Comparison of ENCODE assay signal across 27 mouse cellular contexts in genomic region chr11:97301406-97301805, GRCm38 (mm10). TPM values are rescaled to one million over a fixed set of nuclear protein-coding genes. Genes with fewer than 3 reads are reported as not detected.
DNase-seq lines count a peak whose midpoint lies in the region; ATAC-seq and TF ChIP-seq lines count a peak whose summit lies in the region.
"Had no signal": no experiment of that assay in that cellular context is flagged by ENCODE, and none has a peak within 500 bp of the region (broad histone marks: within the 10 kb centered on the region; RNA-seq: fewer than 3 reads in every experiment).

No protein-coding gene starts in this region.

- ATAC-seq in heart, embryonic 12.5 days (ENCODE audit: insufficient number of reproducible peaks, low FRiP score), result no peak
- ATAC-seq in heart, postnatal 0 days (ENCODE audit: insufficient read depth, low read depth), result no peak
- no peak for ATAC-seq in frontal cortex, adult (ENCODE audit: low TSS enrichment)
- ATAC-seq in forebrain, embryonic 11.5 days (replicated peaks; ENCODE audit: low FRiP score), result no peak
- ATAC-seq: forebrain, postnatal 0 days; midbrain, embryonic 16.5 days had no signal

- peaks cover 19% of the 10 kb centered on the region for H3K4me1 ChIP-seq in heart, embryonic 12.5 days (replicated peaks)
- peaks cover 15% of the 10 kb centered on the region; the same call in 1 of the 2 replicates for H3K4me1 ChIP-seq in heart, postnatal 0 days (ENCODE audit: control insufficient read depth, insufficient read depth)
- H3K4me1 ChIP-seq in ES-Bruce4 (ENCODE audit: control insufficient read depth, insufficient read depth, low read length), result no peaks in the 10 kb centered on the region
- H3K4me1 ChIP-seq in small intestine, adult 2 months (ENCODE audit: control insufficient read depth, insufficient read depth, insufficient read length, low read length), result peaks cover 20% of the 10 kb centered on the region
- no peaks in the 10 kb centered on the region for H3K4me1 ChIP-seq in forebrain, embryonic 11.5 days (replicated peaks; ENCODE audit: control insufficient read depth, insufficient read depth, low read length)
- H3K4me1 ChIP-seq: embryonic facial prominence, embryonic 12.5 days; forebrain, embryonic 12.5 days; hindbrain, embryonic 15.5 days; liver, embryonic 13.5 days had no signal

- H3K9ac ChIP-seq in heart, embryonic 12.5 days, result no peak overlapping the region
- no peak overlapping the region for H3K9ac ChIP-seq in heart, postnatal 0 days (replicated peaks; ENCODE audit: low read depth, low read length)
- no peak overlapping the region for H3K9ac ChIP-seq in ES-Bruce4 (ENCODE audit: low read depth, poor library complexity, severe bottlenecking)
- H3K9ac ChIP-seq in forebrain, embryonic 11.5 days (ENCODE audit: low read length), result no peak overlapping the region
- H3K9ac ChIP-seq: embryonic facial prominence, embryonic 12.5 days; forebrain, embryonic 12.5 days; forebrain, postnatal 0 days; hindbrain, embryonic 15.5 days; kidney, embryonic 15.5 days; liver, embryonic 13.5 days had no signal

- intact Hi-C loops in heart, postnatal 14 days (cut with DNase I), result loop anchor here (2.0 kb wide), 1 partner anchor 21 kb away; the partner anchor contains the start of gene Npepps
- intact Hi-C loops in heart, postnatal 25 days (cut with DNase I), result no loop called here

- TF ChIP-seq POLR2A in ES-Bruce4 (IDR thresholded peaks at IDR 0.05; ENCODE audit: insufficient read depth, low read length), result no peak
- TF ChIP-seq POLR2A in small intestine, adult 2 months (IDR thresholded peaks at IDR 0.05; ENCODE audit: low read depth, low read length), result no peak

- no peak overlapping the region for H3K4me2 ChIP-seq in heart, embryonic 12.5 days
- H3K4me2 ChIP-seq in heart, postnatal 0 days (ENCODE audit: low read depth, low read length), result no peak overlapping the region
- H3K4me2 ChIP-seq in forebrain, embryonic 11.5 days (ENCODE audit: low read depth, low read length, severe bottlenecking), result no peak overlapping the region
- H3K4me2 ChIP-seq: embryonic facial prominence, embryonic 12.5 days; forebrain, embryonic 12.5 days; hindbrain, embryonic 15.5 days; kidney, embryonic 15.5 days; liver, embryonic 13.5 days; midbrain, embryonic 11.5 days had no signal

- no peak for TF ChIP-seq EP300 in heart, postnatal 0 days (IDR thresholded peaks at IDR 0.05; ENCODE audit: low read depth)
- no peak for TF ChIP-seq EP300 in ES-Bruce4 (IDR thresholded peaks at IDR 0.05; ENCODE audit: insufficient read depth, low read depth, low read length)

- H3K27me3 ChIP-seq in heart, embryonic 12.5 days (replicated peaks), result no peaks in the 10 kb centered on the region
- no peaks in the 10 kb centered on the region for H3K27me3 ChIP-seq in heart, postnatal 0 days (ENCODE audit: control insufficient read depth, insufficient read depth, low read length)
- no peaks in the 10 kb centered on the region for H3K27me3 ChIP-seq in ES-Bruce4 (ENCODE audit: control insufficient read depth, insufficient read depth, low read length, poor library complexity, severe bottlenecking)
- no peaks in the 10 kb centered on the region for H3K27me3 ChIP-seq in small intestine, adult 2 months (ENCODE audit: control insufficient read depth, insufficient read depth, low read length)
- H3K27me3 ChIP-seq in forebrain, embryonic 11.5 days (ENCODE audit: control insufficient read depth, insufficient read depth, low read length), result no peaks in the 10 kb centered on the region
- H3K27me3 ChIP-seq: embryonic facial prominence, embryonic 12.5 days; forebrain, embryonic 12.5 days; hindbrain, embryonic 15.5 days; kidney, embryonic 15.5 days; liver, embryonic 13.5 days had no signal

- no peak for TF ChIP-seq CTCF in heart, postnatal 0 days (IDR thresholded peaks at IDR 0.05; ENCODE audit: low read depth)
- TF ChIP-seq CTCF in ES-Bruce4 (IDR thresholded peaks at IDR 0.05; ENCODE audit: low read depth, low read length), result no peak
- no peak for TF ChIP-seq CTCF in small intestine, adult 2 months (IDR thresholded peaks at IDR 0.05; ENCODE audit: extremely low read depth, insufficient read length, insufficient replicate concordance, low read depth, low read length)

- DNase-seq in heart, postnatal 14 days, result no peak
- DNase-seq in heart, postnatal 0 days (ENCODE audit: low spot score), result no peak
- DNase-seq in heart, postnatal 25 days (ENCODE audit: low spot score), result no peak
- no peak for DNase-seq in forebrain, embryonic 11.5 days (ENCODE audit: low spot score)
- DNase-seq: adrenal gland, adult 8-10 months; B cell, adult 2 months; cerebellum, adult 8-10 months; cerebellum, postnatal 36 days; left cerebral cortex, postnatal 4 days; liver, embryonic 13.5 days; right cerebral cortex, postnatal 25 days; spleen, adult 18-20 months had no signal

- no peaks in the 10 kb centered on the region for H3K9me3 ChIP-seq in heart, embryonic 12.5 days (replicated peaks)
- H3K9me3 ChIP-seq in heart, postnatal 0 days (replicated peaks; ENCODE audit: control insufficient read depth, low read length), result no peaks in the 10 kb centered on the region
- H3K9me3 ChIP-seq in ES-Bruce4 (replicated peaks; ENCODE audit: control insufficient read depth, insufficient read depth, low read length, poor library complexity, severe bottlenecking), result no peaks in the 10 kb centered on the region
- no peaks in the 10 kb centered on the region for H3K9me3 ChIP-seq in forebrain, embryonic 11.5 days (ENCODE audit: control insufficient read depth, low read length)
- H3K9me3 ChIP-seq: embryonic facial prominence, embryonic 12.5 days; forebrain, embryonic 12.5 days; G1E; hindbrain, embryonic 10.5 days; hindbrain, embryonic 15.5 days; kidney, embryonic 15.5 days; liver, embryonic 13.5 days had no signal

- H3K27ac ChIP-seq in heart, embryonic 12.5 days (ENCODE audit: poor library complexity, severe bottlenecking), result peak overlapping the region; percentile 79
- peak overlapping the region; percentile 80 for H3K27ac ChIP-seq in heart, postnatal 0 days (ENCODE audit: low read depth)
- peak overlapping the region; percentile 89 for H3K27ac ChIP-seq in ES-Bruce4 (ENCODE audit: insufficient read depth, low read length)
- peak overlapping the region; percentile 67 for H3K27ac ChIP-seq in small intestine, adult 2 months (ENCODE audit: insufficient read depth, low read depth, low read length)
- H3K27ac ChIP-seq in forebrain, embryonic 11.5 days (ENCODE audit: low read depth, low read length), result no peak overlapping the region
- H3K27ac ChIP-seq: embryonic facial prominence, embryonic 12.5 days; forebrain, embryonic 12.5 days; hindbrain, embryonic 10.5 days; hindbrain, embryonic 15.5 days; kidney, embryonic 15.5 days; liver, embryonic 13.5 days had no signal

- whole genome bisulfite sequencing in heart, embryonic 12.5 days, result 67% methylated on average over 16 of the region's 16 CpGs
- 56% methylated on average over 16 of the region's 16 CpGs for WGBS in heart, postnatal 0 days
- 88% methylated on average over 16 of the region's 16 CpGs for WGBS in small intestine, adult 2 months
- WGBS in forebrain, embryonic 11.5 days, result 95% methylated on average over 16 of the region's 16 CpGs

- H3K36me3 ChIP-seq in heart, embryonic 12.5 days, result no peaks in the 10 kb centered on the region
- H3K36me3 ChIP-seq in heart, postnatal 0 days (replicated peaks; ENCODE audit: control insufficient read depth, insufficient read depth, low read length), result no peaks in the 10 kb centered on the region
- no peaks in the 10 kb centered on the region for H3K36me3 ChIP-seq in ES-Bruce4 (ENCODE audit: control insufficient read depth, insufficient read depth, low read length, poor library complexity, severe bottlenecking)
- no peaks in the 10 kb centered on the region for H3K36me3 ChIP-seq in small intestine, adult 2 months (ENCODE audit: control insufficient read depth, insufficient read depth, low read length)
- no peaks in the 10 kb centered on the region for H3K36me3 ChIP-seq in forebrain, embryonic 11.5 days (ENCODE audit: control insufficient read depth, insufficient read depth, low read length)
- H3K36me3 ChIP-seq: embryonic facial prominence, embryonic 12.5 days; forebrain, embryonic 12.5 days; G1E; hindbrain, embryonic 10.5 days; hindbrain, embryonic 15.5 days; kidney, embryonic 15.5 days; liver, embryonic 13.5 days had no signal

- no peak overlapping the region for H3K4me3 ChIP-seq in heart, embryonic 12.5 days
- no peak overlapping the region for H3K4me3 ChIP-seq in heart, postnatal 0 days (ENCODE audit: low read depth, low read length)
- no peak overlapping the region for H3K4me3 ChIP-seq in ES-Bruce4 (ENCODE audit: low read depth, low read length)
- no peak overlapping the region for H3K4me3 ChIP-seq in small intestine, adult 2 months (ENCODE audit: low read depth, low read length)
- no peak overlapping the region for H3K4me3 ChIP-seq in forebrain, embryonic 11.5 days (ENCODE audit: low read depth, low read length)
- H3K4me3 ChIP-seq: embryonic facial prominence, embryonic 12.5 days; erythroblast, embryonic 14.5 days; forebrain, embryonic 12.5 days; hindbrain, embryonic 10.5 days; hindbrain, embryonic 15.5 days; kidney, embryonic 15.5 days; liver, embryonic 13.5 days had no signal

RNA-seq across cellular contexts. Expression of gene Mrpl45, which starts 14.1 kb away (rescaled TPM):
- polyA plus RNA-seq in heart, embryonic 12.5 days (2016; fragmentation: Nextera tagmentation; extraction: Ambion mirVana), result 62.7 and 63.4 TPM in 2 replicates
- total RNA-seq in heart, postnatal 14 days (2021), result 10 to 100 TPM; 42.7 to 51.2 TPM
- total RNA-seq in heart, postnatal 0 days (2014; rRNA removed; ENCODE audit: low replicate concordance), result 41.8 and 48.8 TPM in 2 replicates
- polyA plus RNA-seq in heart, postnatal 0 days (2015; fragmentation: Nextera tagmentation; extraction: Ambion mirVana), result 60.3 and 64.6 TPM in 2 replicates
- 10 to 100 TPM; 57.8 to 60.6 TPM for total RNA-seq in heart, postnatal 25 days (2021)
- 92.7 and 103 TPM in 2 replicates for polyA plus RNA-seq in ES-Bruce4 (2011; ENCODE audit: insufficient read depth, insufficient read length, low read depth, missing spikeins)
- 4.9 and 8.6 TPM in 2 replicates for polyA plus RNA-seq in small intestine, adult 2 months (2012; rRNA removed)
- polyA plus RNA-seq in forebrain, embryonic 11.5 days (2014; fragmentation: Nextera tagmentation; extraction: Ambion mirVana), result 55.9 and 59.9 TPM in 2 replicates

RNA-seq across cellular contexts. Expression of gene Npepps, which starts 21.0 kb away (rescaled TPM):
- 87.8 and 95.3 TPM in 2 replicates for polyA plus RNA-seq in heart, embryonic 12.5 days (2016; fragmentation: Nextera tagmentation; extraction: Ambion mirVana)
- 10 to 100 TPM; 65.4 to 70.8 TPM for total RNA-seq in heart, postnatal 14 days (2021)
- total RNA-seq in heart, postnatal 0 days (2014; rRNA removed; ENCODE audit: low replicate concordance), result 28.1 and 45.8 TPM in 2 replicates
- 54.8 and 56.0 TPM in 2 replicates for polyA plus RNA-seq in heart, postnatal 0 days (2015; fragmentation: Nextera tagmentation; extraction: Ambion mirVana)
- 10 to 100 TPM; 75.6 to 79.8 TPM for total RNA-seq in heart, postnatal 25 days (2021)
- polyA plus RNA-seq in ES-Bruce4 (2011; ENCODE audit: insufficient read depth, insufficient read length, low read depth, missing spikeins), result 213 and 223 TPM in 2 replicates
- polyA plus RNA-seq in small intestine, adult 2 months (2012; rRNA removed), result 16.2 and 27.3 TPM in 2 replicates
- polyA plus RNA-seq in forebrain, embryonic 11.5 days (2014; fragmentation: Nextera tagmentation; extraction: Ambion mirVana), result 108 and 122 TPM in 2 replicates

RNA-seq across cellular contexts. Expression of gene Gpr179, which starts 50.5 kb away (rescaled TPM):
- polyA plus RNA-seq in heart, embryonic 12.5 days (2016; fragmentation: Nextera tagmentation; extraction: Ambion mirVana), result 0.06 and 0.08 TPM in 2 replicates
- under 1 TPM; 0.02 to 0.05 TPM for total RNA-seq in heart, postnatal 14 days (2021)
- 0.12 TPM in 1 of 2 replicates, not detected in the other for total RNA-seq in heart, postnatal 0 days (2014; rRNA removed; ENCODE audit: low replicate concordance)
- polyA plus RNA-seq in heart, postnatal 0 days (2015; fragmentation: Nextera tagmentation; extraction: Ambion mirVana), result not detected in 2 replicates
- total RNA-seq in heart, postnatal 25 days (2021), result under 1 TPM; 0.05 to 0.06 TPM
- 0.14 and 0.24 TPM in 2 replicates for polyA plus RNA-seq in ES-Bruce4 (2011; ENCODE audit: insufficient read depth, insufficient read length, low read depth, missing spikeins)
- polyA plus RNA-seq in small intestine, adult 2 months (2012; rRNA removed), result 0.03 TPM in 2 replicates
- 0.03 TPM in 2 replicates for polyA plus RNA-seq in forebrain, embryonic 11.5 days (2014; fragmentation: Nextera tagmentation; extraction: Ambion mirVana)
- total RNA-seq: neutrophil, adult 5-6 weeks had no signal
- polyA plus RNA-seq: erythroblast, embryonic 14.5 days; liver, embryonic 13.5 days; midbrain, embryonic 11.5 days had no signal
